Mouse (Mus musculus) limb, embryonic 15.5 days (tissue): ENCODE data around the gene Efna2. TPM values are rescaled to one million over a fixed set of nuclear protein-coding genes. Genes with fewer than 3 reads are reported as not detected.
"Not testable (repeated sequence)": the region's sequence is repeated elsewhere in the genome, so short reads cannot be mapped to it uniquely, and the experiment has no call there.

ENCODE experiments used
- ATAC-seq: fragments of 200-750 bp; cut with Nextera tagmentation; 2 replicates; pipeline ENCODE4 v1.8.0; 2017; ENCODE audit warnings: low read depth, moderate TSS enrichment; ENCODE audit not compliant: insufficient number of reproducible peaks, low FRiP score, low TSS enrichment
- H3K27ac ChIP-seq: fragments of 300-500 bp; sonication (generic); 2 replicates; pipeline ENCODE4 v1.5.1; 2015; ENCODE audit warnings: moderate library complexity, mild to moderate bottlenecking, inconsistent platforms
- H3K27me3 ChIP-seq: fragments of 300-500 bp; sonication (generic); 2 replicates; pipeline ENCODE4 v1.6.1; 2015; ENCODE audit warnings: inconsistent platforms
- H3K36me3 ChIP-seq: fragments of 300-500 bp; sonication (generic); 2 replicates; pipeline ENCODE4 v1.6.1; 2015; ENCODE audit warnings: inconsistent platforms
- H3K4me1 ChIP-seq: fragments of 300-500 bp; sonication (generic); 2 replicates; pipeline ENCODE4 v1.6.1; 2015; ENCODE audit warnings: inconsistent platforms
- H3K4me2 ChIP-seq: fragments of 300-500 bp; sonication (generic); 2 replicates; pipeline ENCODE4 v1.6.1; 2015; ENCODE audit warnings: mild to moderate bottlenecking, inconsistent platforms
- H3K4me3 ChIP-seq: fragments of 300-500 bp; sonication (generic); 2 replicates; pipeline ENCODE4 v1.5.1; 2015; ENCODE audit warnings: mild to moderate bottlenecking, inconsistent platforms
- H3K9ac ChIP-seq: fragments of 300-500 bp; sonication (generic); 2 replicates; pipeline ENCODE4 v1.6.1; 2015; ENCODE audit warnings: inconsistent platforms
- H3K9me3 ChIP-seq: fragments of 300-500 bp; sonication (generic); 2 replicates; pipeline ENCODE4 v1.6.1; 2016; ENCODE audit warnings: inconsistent platforms
- WGBS: fragments of 180-500 bp; shearing (Covaris S2); methylation state at CpG from one replicate; pipeline ENCODE4 v1.1.7; 2015; 5-methylcytosine and 5-hydroxymethylcytosine counted together
- polyA plus RNA-seq: library from polyadenylated mRNA; unstranded; fragments of >200 nt; fragmentation: Nextera tagmentation; extraction: Ambion mirVana; gene quantifications from 2 replicates; pipeline ENCODE4 v1.2.1, GENCODE M21; 2015

Gene Efna2
- polyA plus RNA-seq, 1 experiment from 2014 or later, result 29.3 TPM

DNA sequence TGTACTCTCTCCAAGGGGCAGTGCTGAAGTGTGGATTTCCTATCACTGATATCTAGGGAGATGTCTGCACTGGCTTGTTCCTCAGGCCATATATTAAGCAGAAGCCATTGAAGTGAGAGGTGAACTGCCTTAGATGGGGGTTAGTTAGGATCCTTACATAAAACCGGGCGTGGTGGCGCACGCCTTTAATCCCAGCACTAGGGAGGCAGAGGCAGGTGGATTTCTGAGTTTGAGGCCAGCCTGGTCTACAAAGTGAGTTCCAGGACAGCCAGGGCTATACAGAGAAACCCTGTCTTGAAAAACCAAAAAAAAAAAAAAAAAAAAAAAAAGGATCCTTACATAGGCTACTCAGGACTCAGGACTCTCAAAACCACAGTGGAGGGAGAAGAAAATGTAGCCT, 13.1 kb upstream of the Efna2 start:
- WGBS, result 80% methylated on average over 4 of the region's 4 CpGs
- H3K27me3 ChIP-seq, H3K9me3 ChIP-seq, H3K4me2 ChIP-seq, H3K9ac ChIP-seq, ATAC-seq: not testable (repeated sequence)
- H3K4me1 ChIP-seq, result peaks cover 74% of the 10 kb centered on the region
- H3K4me3 ChIP-seq, result 0 out of 2 replicates have a peak overlapping the region, but pooled peaks have one; percentile 0
- peak overlapping the region; percentile 54; the same call in 1 of the 2 replicates for H3K27ac ChIP-seq
- H3K36me3 ChIP-seq, result peaks cover 15% of the 10 kb centered on the region

DNA sequence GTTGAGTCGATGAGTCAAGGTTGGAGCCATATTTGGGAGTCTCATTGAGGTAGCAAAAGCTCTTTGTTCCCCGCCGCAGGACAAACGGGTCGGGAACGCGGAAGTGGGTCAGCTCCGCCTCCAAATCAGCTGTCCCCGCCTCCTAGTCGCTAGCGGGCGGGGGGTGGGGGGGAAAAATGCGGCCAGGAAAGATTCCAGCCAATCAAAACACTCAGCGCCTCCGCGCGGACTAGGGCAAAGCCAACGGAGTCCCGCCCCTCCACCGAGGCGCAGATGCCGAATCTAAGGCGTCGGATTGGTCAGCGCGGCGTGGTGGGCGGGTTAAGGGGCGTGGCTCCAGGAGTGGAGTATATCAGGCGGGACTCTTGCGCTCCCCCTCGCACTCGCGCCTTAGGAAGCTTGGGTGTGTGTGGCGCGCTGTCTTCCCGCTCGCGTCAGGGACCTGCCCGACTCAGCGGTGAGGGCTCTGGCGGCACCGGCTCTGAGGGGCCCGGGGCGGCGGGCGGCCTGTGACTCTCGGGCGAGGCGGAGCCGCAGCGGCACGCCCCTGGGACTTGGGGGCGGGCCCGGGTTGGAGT, 11.7 kb upstream of the Efna2 start:
- peak overlapping the region; percentile 87 for H3K4me3 ChIP-seq
- H3K27me3 ChIP-seq, result no peaks in the 10 kb centered on the region
- ATAC-seq, result peak; percentile 92
- H3K4me2 ChIP-seq, result peak overlapping the region; percentile 56
- peaks cover 72% of the 10 kb centered on the region for H3K4me1 ChIP-seq
- H3K27ac ChIP-seq, result peak overlapping the region; percentile 100
- under 1% methylated on average over 54 of the region's 55 CpGs for WGBS
- H3K9me3 ChIP-seq, result no peaks in the 10 kb centered on the region
- H3K9ac ChIP-seq, result peak overlapping the region; percentile 96
- peaks cover 28% of the 10 kb centered on the region for H3K36me3 ChIP-seq

DNA sequence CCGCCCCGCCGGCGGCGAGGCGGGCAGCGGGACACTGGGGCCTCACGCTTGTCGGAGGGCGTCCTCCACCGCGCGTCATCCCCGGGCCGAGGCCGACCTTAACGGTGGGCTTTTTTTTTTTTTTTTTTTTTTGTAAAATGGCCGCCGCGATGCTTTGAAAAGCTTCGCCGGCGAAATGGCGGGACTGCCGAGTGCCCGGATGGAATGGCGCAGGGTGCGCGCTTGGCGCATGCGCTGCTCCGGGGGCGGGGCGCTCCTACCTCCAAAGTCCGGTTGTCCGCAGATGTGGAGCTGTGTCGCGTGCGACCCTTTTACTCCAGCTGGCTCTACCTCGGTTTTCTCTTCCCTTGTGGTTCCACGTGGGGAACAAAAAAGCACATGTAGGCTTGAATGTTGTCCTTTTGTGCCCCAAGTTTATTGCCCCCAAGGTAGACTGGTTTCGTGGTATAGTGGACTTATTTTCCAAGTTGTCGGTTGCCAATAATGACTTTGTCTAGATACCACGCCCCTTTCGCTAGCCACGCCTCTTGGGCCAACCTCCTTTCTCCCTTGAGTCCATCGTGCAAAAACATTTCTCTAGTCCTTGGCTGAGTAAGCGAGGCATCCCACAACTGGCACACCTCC, 11.1 kb upstream of the Efna2 start:
- Histone ChIP-seq H3K27ac (peak overlapping the region; percentile 100), H3K27me3 (no peaks in the 10 kb centered on the region), H3K4me3 (peak overlapping the region; percentile 87), H3K4me2 (peak overlapping the region; percentile 56), H3K36me3 (peaks cover 28% of the 10 kb centered on the region), H3K9me3 (no peaks in the 10 kb centered on the region), H3K4me1 (peaks cover 67% of the 10 kb centered on the region), H3K9ac (peak overlapping the region; percentile 96)
- under 1% methylated on average over 48 of the region's 48 CpGs for WGBS
- ATAC-seq, result peak; percentile 42

DNA sequence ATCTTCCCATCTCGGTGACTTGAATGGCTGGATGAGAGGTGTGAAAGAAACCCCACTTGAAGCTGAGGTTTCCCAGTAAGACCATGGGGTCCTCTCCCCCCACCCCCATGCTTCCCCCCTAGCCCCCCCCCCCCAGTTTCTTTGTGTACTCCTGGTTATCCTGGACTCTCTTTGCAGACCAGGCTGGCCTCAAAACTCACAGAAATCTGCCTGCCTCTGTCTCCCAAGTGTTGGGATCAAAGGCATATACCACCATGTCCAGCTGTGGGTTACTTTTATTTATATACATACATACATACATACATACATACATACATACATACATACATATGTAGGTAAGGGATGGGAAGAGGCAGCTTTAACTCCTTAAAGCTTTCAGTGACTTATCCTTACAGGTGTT, 10.2 kb upstream of the Efna2 start:
- Histone ChIP-seq H3K9ac (peak overlapping the region; percentile 96; the same call in 1 of the 2 replicates), H3K36me3 (peaks cover 28% of the 10 kb centered on the region), H3K27me3 (no peaks in the 10 kb centered on the region), H3K4me1 (peaks cover 64% of the 10 kb centered on the region), H3K4me2 (peak overlapping the region; percentile 56), H3K9me3 (no peaks in the 10 kb centered on the region), H3K4me3 (peak overlapping the region; percentile 87), H3K27ac (peak overlapping the region; percentile 100)
- WGBS, result 55% methylated on average over 1 of the region's 1 CpGs
- ATAC-seq, result no peak

DNA sequence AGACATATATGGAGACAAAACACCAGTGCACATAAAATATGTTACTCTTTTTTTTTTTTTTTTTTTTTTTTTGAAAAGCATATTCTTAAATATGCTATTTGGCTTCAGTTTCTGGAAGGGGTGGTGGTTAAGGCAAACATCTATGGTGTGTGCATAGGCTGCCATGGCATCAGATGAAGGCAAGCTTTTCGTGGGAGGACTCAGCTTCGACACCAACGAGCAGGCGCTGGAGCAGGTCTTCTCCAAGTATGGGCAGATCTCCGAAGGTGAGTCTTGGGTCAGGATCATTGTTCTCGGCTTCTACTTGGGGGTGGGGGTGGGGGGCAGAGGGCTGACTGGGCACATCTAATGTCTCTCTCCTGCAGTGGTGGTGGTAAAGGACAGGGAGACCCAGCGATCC, 9.6 kb upstream of the Efna2 start:
- Histone ChIP-seq H3K9ac (no peak overlapping the region), H3K4me2 (no peak overlapping the region), H3K36me3 (peaks cover 28% of the 10 kb centered on the region), H3K4me1 (peaks cover 58% of the 10 kb centered on the region), H3K4me3 (no peak overlapping the region), H3K27me3 (no peaks in the 10 kb centered on the region), H3K27ac (no peak overlapping the region), H3K9me3 (no peaks in the 10 kb centered on the region)
- WGBS, result 91% methylated on average over 7 of the region's 7 CpGs
- ATAC-seq, result no peak

DNA sequence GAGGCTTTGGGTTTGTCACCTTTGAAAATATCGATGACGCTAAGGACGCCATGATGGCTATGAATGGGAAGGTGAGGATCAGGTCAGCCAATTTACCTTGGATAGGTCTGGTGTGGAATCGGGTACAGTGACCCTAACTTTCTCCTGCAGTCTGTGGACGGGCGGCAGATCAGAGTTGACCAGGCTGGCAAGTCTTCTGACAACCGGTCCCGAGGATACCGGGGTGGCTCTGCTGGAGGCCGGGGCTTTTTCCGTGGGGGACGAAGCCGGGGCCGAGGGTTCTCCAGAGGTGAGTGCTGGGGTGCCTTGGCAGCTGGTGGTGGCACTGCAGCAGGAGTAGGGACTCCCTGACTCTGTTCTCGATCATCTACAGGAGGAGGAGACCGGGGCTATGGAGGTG, 9.2 kb upstream of the Efna2 start:
- Histone ChIP-seq H3K4me1 (peaks cover 55% of the 10 kb centered on the region), H3K4me2 (no peak overlapping the region), H3K9me3 (no peaks in the 10 kb centered on the region), H3K9ac (no peak overlapping the region), H3K27me3 (no peaks in the 10 kb centered on the region), H3K27ac (0 out of 2 replicates have a peak overlapping the region, but pooled peaks have one; percentile 47), H3K36me3 (peaks cover 28% of the 10 kb centered on the region), H3K4me3 (no peak overlapping the region)
- no peak for ATAC-seq
- WGBS, result 91% methylated on average over 16 of the region's 16 CpGs

DNA sequence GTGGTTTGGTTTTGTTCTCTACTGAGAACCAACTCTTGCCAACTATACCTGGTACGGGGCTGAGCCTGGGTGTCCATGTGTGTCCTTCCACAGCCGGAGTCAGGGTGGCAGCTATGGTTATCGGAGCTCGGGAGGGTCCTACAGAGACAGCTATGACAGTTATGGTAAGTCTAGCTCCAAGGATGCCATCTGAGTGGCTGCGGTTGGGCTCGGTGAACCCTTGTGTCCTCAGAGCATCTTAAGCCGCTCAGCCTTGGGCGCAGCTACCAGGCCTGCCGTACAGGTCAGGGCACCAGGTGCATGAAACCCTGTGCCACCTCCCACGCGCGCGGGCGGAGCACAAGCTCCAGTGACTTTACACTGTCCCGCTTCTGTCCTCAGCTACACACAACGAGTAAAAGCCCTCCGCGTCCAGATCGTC, 8.7 kb upstream of the Efna2 start:
- peaks cover 50% of the 10 kb centered on the region for H3K4me1 ChIP-seq
- H3K4me3 ChIP-seq, result no peak overlapping the region
- H3K36me3 ChIP-seq, result peaks cover 28% of the 10 kb centered on the region
- 92% methylated on average over 19 of the region's 19 CpGs for WGBS
- H3K27ac ChIP-seq, result 0 out of 2 replicates have a peak overlapping the region, but pooled peaks have one; percentile 47
- no peak overlapping the region for H3K9ac ChIP-seq
- H3K27me3 ChIP-seq, result no peaks in the 10 kb centered on the region
- no peak overlapping the region for H3K4me2 ChIP-seq
- H3K9me3 ChIP-seq, result no peaks in the 10 kb centered on the region
- no peak for ATAC-seq

DNA sequence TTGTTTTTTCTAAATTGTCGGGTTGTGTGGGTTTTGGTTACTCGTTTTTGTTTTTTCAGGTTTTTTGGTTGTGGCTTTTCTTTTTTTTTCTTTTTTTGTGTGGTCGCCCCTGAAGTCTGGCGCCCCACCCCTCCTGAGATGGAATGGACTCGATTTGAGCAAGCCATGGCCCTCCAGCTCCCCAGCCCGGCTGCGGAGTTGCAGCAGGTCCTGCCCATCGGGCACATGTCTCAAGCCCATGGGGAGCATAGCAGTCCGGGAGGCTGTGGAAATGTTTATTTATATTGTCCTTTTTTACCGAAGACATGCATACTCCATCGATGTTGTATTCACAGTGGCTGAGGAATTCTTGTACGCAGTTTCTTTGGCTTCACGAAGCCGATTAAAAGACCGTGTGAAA, 8.0 kb upstream of the Efna2 start:
- no peak for ATAC-seq
- H3K4me2 ChIP-seq, result no peak overlapping the region

DNA sequence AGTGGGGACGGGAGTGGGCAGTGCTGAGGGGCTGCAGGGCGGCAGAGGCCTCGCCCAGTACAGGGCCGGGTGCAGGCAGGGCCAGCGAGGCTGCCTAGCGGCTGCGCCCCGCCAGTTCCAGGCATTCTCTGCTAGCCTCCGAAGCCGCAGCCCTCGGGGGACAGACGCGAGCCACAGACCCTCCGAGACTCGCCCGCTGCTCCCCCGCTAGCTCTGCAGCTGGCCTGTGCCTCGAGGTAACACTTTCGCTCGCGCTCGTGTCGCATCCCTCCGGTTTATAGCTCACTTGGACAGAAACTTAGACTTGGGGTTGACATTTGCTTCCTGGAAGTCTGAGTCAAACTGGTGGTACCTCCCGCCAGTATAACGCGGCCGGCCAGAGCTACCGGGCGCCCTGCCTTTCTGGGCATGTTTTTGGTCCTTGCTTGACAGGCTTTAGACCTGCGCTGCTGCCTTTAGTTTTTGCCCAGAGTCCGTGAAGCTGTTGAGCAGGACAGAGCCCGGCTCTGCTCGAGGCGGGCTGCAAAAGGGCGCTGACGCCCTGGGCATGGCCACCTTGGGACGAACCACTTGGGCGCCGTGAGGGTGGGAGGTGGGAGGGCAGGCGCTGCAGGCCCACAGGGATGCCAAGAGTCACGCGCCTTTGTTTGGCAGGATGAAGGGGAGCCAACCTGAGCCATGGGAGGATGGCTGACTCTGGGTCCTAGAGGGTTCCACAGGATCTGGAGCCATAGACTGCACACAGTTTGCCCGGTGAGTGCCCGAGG, 7.3 kb upstream of the Efna2 start:
- H3K36me3 ChIP-seq, result peaks cover 28% of the 10 kb centered on the region
- ATAC-seq, result no peak
- no peak overlapping the region for H3K9ac ChIP-seq
- H3K4me2 ChIP-seq, result peak overlapping the region; percentile 67
- peaks cover 46% of the 10 kb centered on the region for H3K4me1 ChIP-seq
- H3K27me3 ChIP-seq, result no peaks in the 10 kb centered on the region
- WGBS, result 88% methylated on average over 45 of the region's 45 CpGs
- H3K4me3 ChIP-seq, result no peak overlapping the region
- H3K27ac ChIP-seq, result peak overlapping the region; percentile 90
- H3K9me3 ChIP-seq, result no peaks in the 10 kb centered on the region

More for the DNA sequence above, 8.0 kb upstream of the Efna2 start:
- 89% methylated on average over 15 of the region's 15 CpGs for WGBS
- Histone ChIP-seq H3K4me1 (peaks cover 52% of the 10 kb centered on the region), H3K27me3 (no peaks in the 10 kb centered on the region), H3K27ac (peak overlapping the region; percentile 39; the same call in 1 of the 2 replicates), H3K36me3 (peaks cover 28% of the 10 kb centered on the region), H3K9ac (no peak overlapping the region), H3K9me3 (no peaks in the 10 kb centered on the region), H3K4me3 (no peak overlapping the region)

DNA sequence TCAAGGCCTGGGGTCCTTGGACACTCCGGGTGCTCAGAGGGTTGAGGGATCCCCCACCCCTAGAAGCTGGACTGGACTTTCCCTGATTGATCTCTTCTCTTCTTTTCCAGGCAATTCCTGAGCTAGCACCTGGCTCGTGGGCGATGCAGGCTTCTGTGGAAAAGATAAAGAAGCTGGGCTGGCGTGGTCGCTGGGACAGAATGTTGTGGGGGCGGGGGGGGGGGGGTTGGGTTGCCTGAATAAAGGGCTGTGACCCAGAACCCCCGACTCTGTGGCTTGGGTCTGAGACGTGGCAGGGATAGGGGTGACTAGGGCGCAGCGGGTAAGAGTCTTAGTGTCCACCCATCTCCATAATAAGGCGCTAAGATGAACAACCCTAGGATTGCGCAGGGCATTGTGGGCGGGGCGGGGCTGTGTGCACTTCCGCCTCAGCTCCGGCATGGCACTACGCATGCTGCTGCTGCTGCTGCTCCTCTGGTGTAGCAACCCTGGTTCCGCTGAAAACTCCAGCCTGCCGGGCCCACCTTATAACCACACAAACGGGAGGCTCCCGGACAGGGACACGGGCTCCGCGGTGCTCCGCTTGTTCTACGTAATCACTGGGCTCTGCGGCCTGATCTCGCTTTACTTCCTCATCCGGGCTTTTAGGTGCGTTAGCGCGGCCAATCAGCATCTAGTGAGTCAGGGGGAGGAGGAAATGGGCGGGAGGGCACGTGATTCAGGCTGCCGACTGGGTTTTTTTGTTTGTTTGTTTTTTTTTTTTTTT, 6.6 kb upstream of the Efna2 start, which contains the start of gene 1600002K03Rik:
Gene 1600002K03Rik (plus strand): TSS at position 418 of the 766 bp plus-strand sequence.
- H3K27me3 ChIP-seq, result no peaks in the 10 kb centered on the region
- peak; percentile 64 for ATAC-seq
- H3K9ac ChIP-seq, result peak within 1 kb of the TSS; percentile 54; the same call in 1 of the 2 replicates
- peaks cover 28% of the 10 kb centered on the region for H3K36me3 ChIP-seq
- H3K4me2 ChIP-seq, result peak within 1 kb of the TSS; percentile 67
- 6% methylated on average over 35 of the region's 35 CpGs for WGBS
- H3K4me1 ChIP-seq, result peaks cover 43% of the 10 kb centered on the region
- H3K4me3 ChIP-seq, result peak within 1 kb of the TSS; percentile 64
- H3K9me3 ChIP-seq, result no peaks in the 10 kb centered on the region
- H3K27ac ChIP-seq, result peak within 1 kb of the TSS; percentile 90

DNA sequence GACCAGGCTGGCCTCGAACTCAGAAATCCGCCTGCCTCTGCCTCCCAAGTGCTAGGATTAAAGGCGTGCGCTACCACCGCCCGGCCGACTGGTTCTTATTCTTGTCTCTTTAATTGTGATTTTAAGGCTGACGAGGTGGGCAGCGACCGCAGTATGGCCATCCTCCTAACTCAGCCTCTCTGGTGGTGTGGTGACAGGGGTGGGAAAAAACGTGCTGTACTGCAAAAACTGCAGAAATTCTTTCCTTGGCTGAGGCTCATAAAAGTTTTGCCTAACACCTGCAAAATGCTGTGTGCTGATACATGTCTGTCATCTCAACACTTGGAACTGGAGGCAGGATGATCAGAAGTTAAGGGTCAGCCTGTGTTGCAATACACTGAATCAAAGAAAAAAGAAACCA, 5.9 kb upstream of the Efna2 start:
- peaks cover 43% of the 10 kb centered on the region for H3K4me1 ChIP-seq
- peak overlapping the region; percentile 90 for H3K27ac ChIP-seq
- WGBS, result 8% methylated on average over 11 of the region's 11 CpGs
- peak overlapping the region; percentile 35; the same call in 1 of the 2 replicates for H3K9ac ChIP-seq
- peaks cover 28% of the 10 kb centered on the region for H3K36me3 ChIP-seq
- peak overlapping the region; percentile 67 for H3K4me2 ChIP-seq
- no peaks in the 10 kb centered on the region for H3K27me3 ChIP-seq
- no peaks in the 10 kb centered on the region for H3K9me3 ChIP-seq
- no peak for ATAC-seq
- H3K4me3 ChIP-seq, result peak overlapping the region; percentile 64
